Mouse (Mus musculus) bone marrow macrophage, adult 2 months (primary cell): Measurements from ENCODE around the gene Olfr967. TPM values are rescaled to one million over a fixed set of nuclear protein-coding genes. Genes with fewer than 3 reads are reported as not detected.
"Not testable (repeated sequence)": the region's sequence is repeated elsewhere in the genome, so short reads cannot be mapped to it uniquely, and the experiment has no call there.

Experiments
- H3K27ac ChIP-seq: 2 replicates; pipeline ENCODE4 v1.5.1; 2012; ENCODE audit warnings: low read depth, low read length; ENCODE audit not compliant: insufficient read depth
- H3K4me1 ChIP-seq: 2 replicates; pipeline ENCODE4 v1.6.1; 2012; ENCODE audit warnings: low read length; ENCODE audit not compliant: control insufficient read depth, insufficient read depth
- H3K4me3 ChIP-seq: 2 replicates; pipeline ENCODE4 v1.5.1; 2012; ENCODE audit warnings: mild to moderate bottlenecking, low read length, moderate library complexity; ENCODE audit not compliant: insufficient read depth
- CTCF ChIP-seq: IDR thresholded peaks from 2 replicates; pipeline ENCODE4 v1.5.1; 2012; ENCODE audit warnings: low read depth, mild to moderate bottlenecking, low read length, moderate library complexity
- POLR2A ChIP-seq: IDR thresholded peaks from 2 replicates; pipeline ENCODE4 v1.6.1; 2012; ENCODE audit warnings: mild to moderate bottlenecking, low read depth, low read length, borderline replicate concordance
- polyA plus RNA-seq: library from polyadenylated mRNA; stranded (reverse); fragments of >200 nt; gene quantifications from 2 replicates; pipeline ENCODE4 v1.2.4, GENCODE M21; 2012; ENCODE audit not compliant: missing spikeins, insufficient read depth, insufficient read length

Gene Olfr967
- polyA plus RNA-seq = not detected in 2 replicates

DNA sequence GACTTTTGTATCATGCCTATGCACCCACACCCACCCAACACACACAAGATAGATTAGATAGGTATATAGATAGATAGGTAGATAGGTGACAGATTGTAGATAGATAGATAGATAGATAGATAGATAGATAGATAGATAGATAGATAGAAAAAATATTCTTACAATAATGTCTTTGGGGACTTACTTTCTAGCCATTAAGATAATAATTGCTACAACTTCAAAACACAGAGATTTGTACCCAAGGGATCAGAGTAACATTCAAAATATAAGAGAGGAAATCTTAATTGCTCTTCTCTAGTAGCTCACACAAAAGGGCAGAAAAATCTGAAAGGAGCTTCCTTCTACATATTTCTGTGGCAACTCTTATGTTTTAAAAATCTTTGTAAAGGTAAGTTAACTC is at the start of gene Olfr967:
Gene Olfr967, plus strand, starts transcription at position 301 of the 400 bp plus-strand sequence.
- no peak within 1 kb of the TSS for H3K4me3 ChIP-seq
- TF ChIP-seq CTCF (no peak), POLR2A (no peak)
- H3K4me1 ChIP-seq = no peaks in the 10 kb centered on the region
- no peak within 1 kb of the TSS for H3K27ac ChIP-seq

DNA sequence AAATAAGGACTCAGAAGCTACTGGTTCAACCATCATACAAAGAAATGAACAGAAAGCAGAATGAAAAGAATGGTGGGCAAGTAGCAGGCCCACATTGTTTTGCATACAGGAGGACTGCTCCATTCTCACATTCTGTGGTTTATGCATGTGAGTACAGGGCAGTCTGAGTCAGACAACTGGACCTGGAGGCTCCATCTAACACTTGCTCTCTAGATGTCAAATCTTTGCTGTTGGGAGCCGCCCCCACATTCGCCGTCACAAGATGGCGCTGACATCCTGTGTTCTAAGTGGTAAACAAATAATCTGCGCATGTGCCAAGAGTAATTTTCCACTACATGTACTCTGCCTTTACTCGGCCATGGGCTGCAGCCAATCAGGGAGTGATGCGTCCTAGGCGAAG is 44.9 kb upstream of the Olfr967 start:
- not testable (repeated sequence) for H3K27ac ChIP-seq, H3K4me1 ChIP-seq, H3K4me3 ChIP-seq

DNA sequence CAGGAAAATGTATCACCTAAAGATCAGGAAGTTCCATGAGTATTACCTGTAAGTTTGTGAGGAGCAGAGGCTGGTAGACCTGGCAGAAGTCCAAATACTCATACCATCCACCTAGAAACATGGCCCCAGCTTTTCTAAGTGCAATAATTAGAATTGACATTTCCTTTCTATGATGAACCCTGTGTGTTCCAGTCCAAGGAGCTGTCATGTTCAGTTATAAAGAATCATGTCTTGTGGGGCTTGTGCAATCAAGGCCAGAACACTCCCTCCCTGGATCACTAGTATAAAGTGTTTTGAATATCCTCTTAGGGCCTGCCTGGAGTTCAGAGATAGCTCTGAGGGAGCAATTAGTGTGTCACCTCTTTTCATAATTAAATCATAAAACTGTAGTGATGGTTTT is 39.0 kb upstream of the Olfr967 start, which contains the start of gene Olfr149:
Gene Olfr149, minus strand, starts transcription at position 101 of the 400 bp plus-strand sequence.
- H3K27ac ChIP-seq = no peak within 1 kb of the TSS
- no peak for TF ChIP-seq POLR2A
- TF ChIP-seq CTCF = no peak
- H3K4me1 ChIP-seq = peaks cover 4% of the 10 kb centered on the region; the same call in 1 of the 2 replicates
- H3K4me3 ChIP-seq = no peak within 1 kb of the TSS

DNA sequence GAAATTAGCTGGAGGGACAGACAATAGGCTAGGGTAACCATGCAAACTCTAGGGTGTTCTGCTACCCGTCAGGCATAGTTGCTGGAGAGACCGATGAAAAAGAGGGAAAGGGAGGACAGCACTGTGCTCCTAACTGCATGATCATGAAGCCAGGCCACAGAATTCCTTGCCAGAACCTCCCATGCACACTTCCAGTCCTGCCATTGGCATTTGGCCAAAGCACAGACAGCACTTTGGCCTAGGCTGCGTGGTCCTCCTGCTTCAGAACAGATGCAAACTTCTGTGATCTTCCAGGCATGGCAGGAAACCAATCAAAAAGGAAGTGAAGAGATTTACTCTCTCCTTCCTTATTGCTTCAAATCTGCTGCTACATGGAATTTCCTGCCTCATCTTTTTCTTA is 37.1 kb upstream of the Olfr967 start:
- TF ChIP-seq CTCF = no peak
- TF ChIP-seq POLR2A = no peak
- Histone ChIP-seq H3K4me3 (no peak overlapping the region), H3K4me1 (peaks cover 4% of the 10 kb centered on the region; the same call in 1 of the 2 replicates), H3K27ac (no peak overlapping the region)

DNA sequence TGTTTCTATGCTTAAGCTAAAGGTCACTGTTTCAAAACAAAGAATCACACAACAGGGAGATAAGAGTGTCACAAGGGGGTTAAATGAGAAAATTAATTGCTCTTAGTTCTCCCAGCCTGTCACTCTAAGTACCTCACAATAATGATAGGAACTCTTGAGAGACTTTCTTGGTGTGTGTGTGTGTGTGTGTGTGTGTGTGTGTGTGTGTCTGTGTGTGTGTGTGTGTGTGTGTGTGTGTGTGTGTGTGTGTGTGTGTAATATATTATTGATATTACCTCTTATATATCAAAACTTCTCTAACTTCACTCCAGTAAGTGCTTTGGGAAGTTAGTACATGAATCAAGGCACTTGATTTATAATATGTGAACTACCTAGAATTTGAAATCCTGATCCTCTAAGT is 35.0 kb upstream of the Olfr967 start, which contains the start of gene Olfr965:
Gene Olfr965, plus strand, starts transcription at position 301 of the 400 bp plus-strand sequence.
- H3K27ac ChIP-seq = no peak within 1 kb of the TSS
- TF ChIP-seq CTCF = no peak
- no peak for TF ChIP-seq POLR2A
- H3K4me1 ChIP-seq = peaks cover 4% of the 10 kb centered on the region; the same call in 1 of the 2 replicates
- no peak within 1 kb of the TSS for H3K4me3 ChIP-seq

DNA sequence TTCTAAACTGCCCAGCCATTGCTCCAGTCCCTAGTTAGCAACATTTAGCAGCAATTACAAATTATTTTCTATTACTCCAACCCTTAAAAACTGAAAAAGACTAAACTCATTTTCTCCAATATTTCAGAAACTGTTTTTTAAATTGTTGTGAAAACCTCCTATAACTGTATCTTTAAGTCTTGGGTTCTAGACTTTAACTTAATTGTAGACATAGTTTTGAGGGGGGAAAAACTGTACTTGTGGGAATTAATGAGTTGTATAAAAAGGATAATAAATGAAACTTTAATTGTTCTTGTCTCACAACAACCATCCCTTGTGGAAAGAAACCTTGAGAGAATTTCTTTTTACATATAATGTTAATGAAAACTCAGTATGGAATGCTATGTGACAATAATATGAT is 15.4 kb upstream of the Olfr967 start, which contains the start of gene Olfr150:
Gene Olfr150, plus strand, starts transcription at position 301 of the 400 bp plus-strand sequence.
- TF ChIP-seq CTCF (no peak), POLR2A (no peak)
- H3K4me1 ChIP-seq = no peaks in the 10 kb centered on the region
- no peak within 1 kb of the TSS for H3K27ac ChIP-seq
- no peak within 1 kb of the TSS for H3K4me3 ChIP-seq

DNA sequence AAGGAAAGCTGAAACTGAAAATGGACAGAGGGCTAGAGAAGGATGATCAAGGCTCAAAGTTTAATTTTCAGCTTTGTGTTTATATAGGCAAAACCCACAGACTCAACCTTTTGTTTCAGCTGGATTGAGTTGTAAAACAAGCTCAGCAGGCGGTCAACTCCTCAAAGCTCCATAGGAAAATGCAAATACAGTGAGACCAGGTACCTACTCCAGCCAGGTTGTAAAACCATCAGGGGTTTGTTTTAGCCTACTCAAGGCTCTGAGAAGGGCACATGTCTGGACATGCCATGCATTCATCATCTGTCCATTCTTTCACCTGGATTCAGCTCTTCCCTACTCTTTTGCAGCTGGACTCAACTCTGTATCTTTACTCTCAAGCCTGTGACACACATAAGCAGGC is 5.3 kb upstream of the Olfr967 start:
- H3K4me1 ChIP-seq = no peaks in the 10 kb centered on the region
- no peak for TF ChIP-seq CTCF
- TF ChIP-seq POLR2A = no peak
- no peak overlapping the region for H3K4me3 ChIP-seq
- H3K27ac ChIP-seq = no peak overlapping the region

DNA sequence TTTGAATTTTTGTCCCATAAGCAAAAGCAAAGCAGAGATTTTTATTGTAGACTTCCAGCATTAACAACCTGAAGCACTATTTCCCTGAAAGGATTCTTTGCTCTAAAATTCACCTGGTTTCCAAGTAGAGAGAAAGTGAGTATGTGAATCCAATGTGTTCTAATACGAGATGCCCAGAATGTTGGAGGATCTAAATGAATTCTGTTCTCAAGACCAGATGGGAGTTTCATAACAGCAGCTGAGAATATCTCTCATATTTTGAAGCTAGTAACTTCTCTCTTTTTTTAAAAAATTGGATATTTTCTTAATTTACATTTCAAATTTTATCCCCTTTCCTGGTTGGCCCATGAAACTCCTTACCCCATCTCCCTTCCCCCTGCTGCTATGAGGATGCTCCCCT is 379 bp downstream of the Olfr967 start:
- H3K4me1 ChIP-seq = no peaks in the 10 kb centered on the region
- TF ChIP-seq CTCF = no peak
- no peak for TF ChIP-seq POLR2A
- H3K4me3 ChIP-seq = no peak overlapping the region
- no peak overlapping the region for H3K27ac ChIP-seq

DNA sequence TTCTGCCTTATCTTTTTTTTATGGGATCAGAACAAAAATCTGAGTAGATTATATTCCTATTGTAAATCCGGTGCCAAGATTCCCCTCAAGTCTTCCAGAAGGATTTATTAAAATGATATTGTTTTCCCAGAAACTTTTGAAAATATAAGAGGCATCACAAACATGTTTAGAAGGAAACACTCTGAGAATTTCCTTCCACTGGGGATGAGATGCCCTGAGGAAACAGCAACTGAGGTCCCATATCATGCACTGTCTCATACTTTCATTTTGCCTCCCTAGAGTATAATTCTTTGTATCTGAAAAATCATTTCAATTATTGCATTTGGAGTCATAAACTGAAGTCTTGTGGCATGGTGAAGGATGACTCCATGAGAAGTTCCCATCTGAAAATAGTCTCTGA is 37.1 kb downstream of the Olfr967 start, which contains the start of gene Olfr968:
Gene Olfr968, minus strand, starts transcription at position 101 of the 400 bp plus-strand sequence.
- H3K4me1 ChIP-seq = no peaks in the 10 kb centered on the region
- H3K4me3 ChIP-seq = no peak within 1 kb of the TSS

DNA sequence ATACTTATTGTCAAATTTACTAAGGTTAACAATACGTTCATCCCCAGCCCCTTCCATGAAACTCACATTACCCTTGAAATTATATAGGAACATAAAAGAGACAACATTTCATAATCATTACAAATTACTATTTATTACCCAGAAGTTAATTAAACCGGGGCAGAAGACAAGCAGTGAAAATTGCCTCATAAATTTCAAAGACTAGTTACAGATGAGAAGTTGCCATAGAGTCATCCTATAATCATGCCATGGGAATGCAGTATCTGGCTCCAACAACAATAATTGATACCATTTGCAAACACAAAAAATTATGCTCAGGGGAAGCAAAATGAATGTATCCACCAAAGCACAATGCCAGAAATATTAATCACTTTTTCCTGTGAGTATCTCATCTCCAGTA is 44.5 kb downstream of the Olfr967 start, which contains the start of gene Olfr969:
Gene Olfr969, plus strand, starts transcription at position 388 of the 400 bp plus-strand sequence.
- TF ChIP-seq POLR2A = no peak
- TF ChIP-seq CTCF = no peak
- H3K4me1 ChIP-seq = no peaks in the 10 kb centered on the region
- H3K4me3 ChIP-seq = no peak within 1 kb of the TSS
- no peak within 1 kb of the TSS for H3K27ac ChIP-seq

More for the DNA sequence above, 37.1 kb downstream of the Olfr967 start, which contains the start of gene Olfr968:
- no peak within 1 kb of the TSS for H3K27ac ChIP-seq
- TF ChIP-seq CTCF (no peak), POLR2A (no peak)

Other genes with a start within 250 kb of the Olfr967 start
- not detected in 2 replicates for gene Olfr957, start 230.4 kb upstream of the Olfr967 start, polyA plus RNA-seq
- gene Olfr958, start 192.2 kb upstream of the Olfr967 start, polyA plus RNA-seq = not detected in 2 replicates
- not detected in 2 replicates for gene Olfr959, start 170.7 kb upstream of the Olfr967 start, polyA plus RNA-seq
- not detected in 2 replicates for gene AW551984, start 141.8 kb upstream of the Olfr967 start, polyA plus RNA-seq
- not detected in 2 replicates for gene Olfr148, start 135.6 kb upstream of the Olfr967 start, polyA plus RNA-seq
- gene Olfr960, start 124.9 kb upstream of the Olfr967 start, polyA plus RNA-seq = not detected in 2 replicates
- gene Olfr961, start 101.2 kb upstream of the Olfr967 start, polyA plus RNA-seq = not detected in 2 replicates
- gene Olfr963, start 79.0 kb upstream of the Olfr967 start, polyA plus RNA-seq = not detected in 2 replicates
- 0.28 TPM in 1 of 2 replicates, not detected in the other for gene Olfr149, start 39.1 kb upstream of the Olfr967 start, polyA plus RNA-seq
- gene Olfr965, start 34.9 kb upstream of the Olfr967 start, polyA plus RNA-seq = not detected in 2 replicates
- gene Olfr150, start 15.3 kb upstream of the Olfr967 start, polyA plus RNA-seq = not detected in 2 replicates
- gene Olfr968, start 37.0 kb downstream of the Olfr967 start, polyA plus RNA-seq = not detected in 2 replicates
- not detected in 2 replicates for gene Olfr969, start 44.7 kb downstream of the Olfr967 start, polyA plus RNA-seq
- gene Olfr970, start 62.6 kb downstream of the Olfr967 start, polyA plus RNA-seq = not detected in 2 replicates
- gene Olfr971, start 90.6 kb downstream of the Olfr967 start, polyA plus RNA-seq = not detected in 2 replicates
- gene Olfr972, start 120.2 kb downstream of the Olfr967 start, polyA plus RNA-seq = not detected in 2 replicates
- gene Olfr229, start 161.1 kb downstream of the Olfr967 start, polyA plus RNA-seq = not detected in 2 replicates
- not detected in 2 replicates for gene Olfr974, start 191.3 kb downstream of the Olfr967 start, polyA plus RNA-seq
- gene Olfr975, start 205.8 kb downstream of the Olfr967 start, polyA plus RNA-seq = not detected in 2 replicates
- not detected in 2 replicates for gene Olfr976, start 214.9 kb downstream of the Olfr967 start, polyA plus RNA-seq
- not detected in 2 replicates for gene Olfr978, start 245.9 kb downstream of the Olfr967 start, polyA plus RNA-seq